Mouse (Mus musculus) limb, embryonic 12.5 days (tissue): ENCODE data around the gene Psmd1. TPM values are rescaled to one million over a fixed set of nuclear protein-coding genes. Genes with fewer than 3 reads are reported as not detected.

Experiments used
- ATAC-seq: fragments of 200-750 bp; cut with Nextera tagmentation; 2 replicates; pipeline ENCODE4 v1.8.0; 2017; ENCODE audit warnings: low read depth, moderate TSS enrichment; ENCODE audit not compliant: insufficient number of reproducible peaks, insufficient read depth, low FRiP score, low TSS enrichment
- H3K27ac ChIP-seq: fragments of 300-500 bp; sonication (generic); 2 replicates; pipeline ENCODE4 v1.5.1; 2016; ENCODE audit warnings: mild to moderate bottlenecking, moderate library complexity
- H3K27me3 ChIP-seq: fragments of 300-500 bp; sonication (generic); 2 replicates; pipeline ENCODE4 v1.6.1; 2016; ENCODE audit warnings: mild to moderate bottlenecking, moderate library complexity
- H3K36me3 ChIP-seq: fragments of 300-500 bp; sonication (generic); 2 replicates; pipeline ENCODE4 v1.6.1; 2016; ENCODE audit warnings: mild to moderate bottlenecking, moderate library complexity
- H3K4me1 ChIP-seq: fragments of 300-500 bp; sonication (generic); replicated peaks from 2 replicates; pipeline ENCODE4 v1.6.1; 2016
- H3K4me2 ChIP-seq: fragments of 300-500 bp; sonication (generic); 2 replicates; pipeline ENCODE4 v1.6.1; 2016; ENCODE audit warnings: mild to moderate bottlenecking, moderate library complexity
- H3K4me3 ChIP-seq: fragments of 300-500 bp; sonication (generic); replicated peaks from 2 replicates; pipeline ENCODE4 v1.5.1; 2016; ENCODE audit warnings: mild to moderate bottlenecking
- H3K9ac ChIP-seq: fragments of 300-500 bp; sonication (generic); replicated peaks from 2 replicates; pipeline ENCODE4 v1.6.1; 2016; ENCODE audit warnings: mild to moderate bottlenecking, moderate library complexity
- H3K9me3 ChIP-seq: fragments of 300-500 bp; sonication (generic); 2 replicates; pipeline ENCODE4 v1.6.1; 2016; ENCODE audit warnings: mild to moderate bottlenecking, moderate library complexity
- whole genome bisulfite sequencing: fragments of 180-500 bp; shearing (Covaris S2); methylation state at CpG from one replicate; pipeline ENCODE4 v1.1.7; 2016; 5-methylcytosine and 5-hydroxymethylcytosine counted together
- polyA plus RNA-seq: library from polyadenylated mRNA; unstranded; fragments of >200 nt; fragmentation: Nextera tagmentation; extraction: Ambion mirVana; gene quantifications from 2 replicates; pipeline ENCODE4 v1.2.1, GENCODE M21; 2016

The Psmd1 gene
- polyA plus RNA-seq, 1 experiment from 2014 or later, result 193 TPM

GRCm38 (mm10) chr1:86174602-86175001, 110.4 kb downstream of the Psmd1 start:
- Histone ChIP-seq H3K4me1 (no peaks in the 10 kb centered on the region), H3K27me3 (no peaks in the 10 kb centered on the region), H3K36me3 (peaks cover 53% of the 10 kb centered on the region), H3K9me3 (no peaks in the 10 kb centered on the region), H3K27ac (no peak overlapping the region), H3K9ac (no peak overlapping the region), H3K4me3 (no peak overlapping the region), H3K4me2 (no peak overlapping the region)
- no peak for ATAC-seq
- WGBS, result 91% methylated on average over 5 of the region's 5 CpGs

GRCm38 (mm10) chr1:86176066-86176465, 111.9 kb downstream of the Psmd1 start:
- Histone ChIP-seq H3K4me2 (no peak overlapping the region), H3K27ac (no peak overlapping the region), H3K36me3 (peaks cover 48% of the 10 kb centered on the region), H3K4me1 (no peaks in the 10 kb centered on the region), H3K9me3 (no peaks in the 10 kb centered on the region), H3K4me3 (no peak overlapping the region), H3K27me3 (no peaks in the 10 kb centered on the region), H3K9ac (no peak overlapping the region)
- WGBS, result 81% methylated on average over 2 of the region's 2 CpGs
- ATAC-seq, result no peak

GRCm38 (mm10) chr1:86178462-86179253, 114.5 kb downstream of the Psmd1 start:
- H3K36me3 ChIP-seq, result peaks cover 31% of the 10 kb centered on the region
- no peak overlapping the region for H3K9ac ChIP-seq
- no peak overlapping the region for H3K4me2 ChIP-seq
- no peak overlapping the region for H3K27ac ChIP-seq
- no peaks in the 10 kb centered on the region for H3K27me3 ChIP-seq
- WGBS, result 42% methylated on average over 7 of the region's 7 CpGs
- H3K4me1 ChIP-seq, result no peaks in the 10 kb centered on the region
- no peak for ATAC-seq
- H3K4me3 ChIP-seq, result no peak overlapping the region
- no peaks in the 10 kb centered on the region for H3K9me3 ChIP-seq

GRCm38 (mm10) chr1:86182004-86182709, 118.0 kb downstream of the Psmd1 start:
- Histone ChIP-seq H3K4me3 (no peak overlapping the region), H3K4me2 (no peak overlapping the region), H3K27me3 (no peaks in the 10 kb centered on the region), H3K4me1 (no peaks in the 10 kb centered on the region), H3K9me3 (no peaks in the 10 kb centered on the region), H3K36me3 (peaks cover 6% of the 10 kb centered on the region), H3K27ac (no peak overlapping the region), H3K9ac (no peak overlapping the region)
- no peak for ATAC-seq
- 65% methylated on average over 5 of the region's 5 CpGs for WGBS

GRCm38 (mm10) chr1:86183577-86184263, 119.5 kb downstream of the Psmd1 start:
- ATAC-seq, result no peak
- Histone ChIP-seq H3K27ac (no peak overlapping the region), H3K4me2 (no peak overlapping the region), H3K9ac (no peak overlapping the region), H3K4me3 (no peak overlapping the region), H3K36me3 (peaks cover 6% of the 10 kb centered on the region), H3K4me1 (no peaks in the 10 kb centered on the region), H3K9me3 (no peaks in the 10 kb centered on the region), H3K27me3 (no peaks in the 10 kb centered on the region)
- 85% methylated on average over 4 of the region's 4 CpGs for WGBS

GRCm38 (mm10) chr1:86186762-86187161, 122.6 kb downstream of the Psmd1 start:
- ATAC-seq, result no peak
- Histone ChIP-seq H3K27me3 (no peaks in the 10 kb centered on the region), H3K36me3 (peaks cover 28% of the 10 kb centered on the region), H3K4me2 (no peak overlapping the region), H3K9ac (no peak overlapping the region), H3K27ac (no peak overlapping the region), H3K4me1 (no peaks in the 10 kb centered on the region), H3K9me3 (no peaks in the 10 kb centered on the region), H3K4me3 (no peak overlapping the region)
- 82% methylated on average over 7 of the region's 7 CpGs for WGBS

- Histone ChIP-seq H3K27me3 (no peaks in the 10 kb centered on the region), H3K36me3 (peaks cover 27% of the 10 kb centered on the region), H3K27ac (no peak overlapping the region), H3K4me1 (no peaks in the 10 kb centered on the region), H3K9me3 (no peaks in the 10 kb centered on the region), H3K4me3 (no peak overlapping the region), H3K4me2 (no peak overlapping the region), H3K9ac (no peak overlapping the region)
- 83% methylated on average over 2 of the region's 2 CpGs for whole genome bisulfite sequencing
- ATAC-seq, result no peak
Measured at GRCm38 (mm10) chr1:86187856-86188255, 123.7 kb downstream of the Psmd1 start.

- H3K27me3 ChIP-seq, result no peaks in the 10 kb centered on the region
- H3K9me3 ChIP-seq, result no peaks in the 10 kb centered on the region
- no peaks in the 10 kb centered on the region for H3K4me1 ChIP-seq
- WGBS, result 87% methylated on average over 2 of the region's 2 CpGs
- H3K27ac ChIP-seq, result no peak overlapping the region
- ATAC-seq, result no peak
- H3K4me2 ChIP-seq, result no peak overlapping the region
- H3K4me3 ChIP-seq, result no peak overlapping the region
- no peak overlapping the region for H3K9ac ChIP-seq
- peaks cover 24% of the 10 kb centered on the region for H3K36me3 ChIP-seq
Measured at GRCm38 (mm10) chr1:86188271-86188670, 124.1 kb downstream of the Psmd1 start.

Other genes with a start within 250 kb of the Psmd1 start
- 214 TPM in 2 replicates for gene Itm2c, start 170.1 kb upstream of the Psmd1 start, polyA plus RNA-seq
- 0.17 TPM in 1 of 2 replicates, not detected in the other for gene 4933407L21Rik, start 135.9 kb upstream of the Psmd1 start, polyA plus RNA-seq
- not detected in 2 replicates for gene Gpr55, start 103.4 kb upstream of the Psmd1 start, polyA plus RNA-seq
- not detected in 2 replicates for gene Spata3, start 47.6 kb upstream of the Psmd1 start, polyA plus RNA-seq
- gene 2810459M11Rik, start 18.5 kb upstream of the Psmd1 start, polyA plus RNA-seq, result 0.12 and 0.35 TPM in 2 replicates
- 0.46 and 0.93 TPM in 2 replicates for gene Htr2b, start 47.6 kb downstream of the Psmd1 start, polyA plus RNA-seq
- gene Gm21972, start 69.2 kb downstream of the Psmd1 start, polyA plus RNA-seq, result 0.55 and 0.96 TPM in 2 replicates
- gene Armc9, start 90.4 kb downstream of the Psmd1 start, polyA plus RNA-seq, result 32.5 and 33.2 TPM in 2 replicates
- gene B3gnt7, start 238.4 kb downstream of the Psmd1 start, polyA plus RNA-seq, result 5.9 and 7.1 TPM in 2 replicates